Mouse (Mus musculus) kidney, embryonic 16.5 days (tissue): ENCODE data around the gene Cpeb4. TPM values are rescaled to one million over a fixed set of nuclear protein-coding genes. Genes with fewer than 3 reads are reported as not detected.
"Not testable (repeated sequence)": the region's sequence is repeated elsewhere in the genome, so short reads cannot be mapped to it uniquely, and the experiment has no call there.

Experiments used
- ATAC-seq: fragments of 200-750 bp; cut with Nextera tagmentation; 2 replicates; pipeline ENCODE4 v1.8.0; 2017; ENCODE audit warnings: moderate TSS enrichment; ENCODE audit not compliant: low FRiP score, low TSS enrichment
- H3K27ac ChIP-seq: fragments of 300-500 bp; sonication (generic); 2 replicates; pipeline ENCODE4 v1.5.1; 2014; ENCODE audit warnings: low read length
- H3K27me3 ChIP-seq: fragments of 300-500 bp; sonication (generic); 2 replicates; pipeline ENCODE4 v1.6.1; 2014; ENCODE audit warnings: low read length, control low read depth, mixed read lengths; ENCODE audit not compliant: insufficient read depth
- H3K36me3 ChIP-seq: fragments of 300-500 bp; sonication (generic); 2 replicates; pipeline ENCODE4 v1.6.1; 2014; ENCODE audit warnings: low read length, control low read depth, mixed read lengths; ENCODE audit not compliant: insufficient read depth
- H3K4me1 ChIP-seq: fragments of 300-500 bp; sonication (generic); 2 replicates; pipeline ENCODE4 v1.6.1; 2014; ENCODE audit warnings: low read length, control low read depth, mixed read lengths; ENCODE audit not compliant: insufficient read depth
- H3K4me2 ChIP-seq: fragments of 300-500 bp; sonication (generic); replicated peaks from 2 replicates; pipeline ENCODE4 v1.6.1; 2014; ENCODE audit warnings: low read depth, low read length
- H3K4me3 ChIP-seq: fragments of 300-500 bp; sonication (generic); 2 replicates; pipeline ENCODE4 v1.5.1; 2014; ENCODE audit warnings: mild to moderate bottlenecking, low read length
- H3K9ac ChIP-seq: fragments of 300-500 bp; sonication (generic); replicated peaks from 2 replicates; pipeline ENCODE4 v1.6.1; 2014; ENCODE audit warnings: low read length
- H3K9me3 ChIP-seq: fragments of 300-500 bp; sonication (generic); 2 replicates; pipeline ENCODE4 v1.6.1; 2016; ENCODE audit warnings: low read length, control low read depth
- WGBS: fragments of 180-500 bp; shearing (Covaris S2); extraction: QIAGEN DNeasy Blood & Tissue Kit; methylation state at CpG from one replicate; pipeline ENCODE4 v1.1.7; 2014; 5-methylcytosine and 5-hydroxymethylcytosine counted together
- polyA plus RNA-seq: library from polyadenylated mRNA; unstranded; fragments of >200 nt; fragmentation: Nextera tagmentation; extraction: Ambion mirVana; gene quantifications from 2 replicates; pipeline ENCODE4 v1.2.1, GENCODE M21; 2015

Cpeb4 gene
- polyA plus RNA-seq, 1 experiment from 2014 or later = 4.0 TPM

- ATAC-seq = no peak
- Histone ChIP-seq H3K9ac (no peak overlapping the region), H3K27me3 (no peaks in the 10 kb centered on the region), H3K9me3 (no peaks in the 10 kb centered on the region), H3K4me1 (no peaks in the 10 kb centered on the region), H3K27ac (no peak overlapping the region), H3K4me2 (no peak overlapping the region), H3K36me3 (no peaks in the 10 kb centered on the region), H3K4me3 (no peak overlapping the region)
These were observed 88.1 kb downstream of the Cpeb4 start for GRCm38 (mm10) chr11:31960071-31960470.

DNA sequence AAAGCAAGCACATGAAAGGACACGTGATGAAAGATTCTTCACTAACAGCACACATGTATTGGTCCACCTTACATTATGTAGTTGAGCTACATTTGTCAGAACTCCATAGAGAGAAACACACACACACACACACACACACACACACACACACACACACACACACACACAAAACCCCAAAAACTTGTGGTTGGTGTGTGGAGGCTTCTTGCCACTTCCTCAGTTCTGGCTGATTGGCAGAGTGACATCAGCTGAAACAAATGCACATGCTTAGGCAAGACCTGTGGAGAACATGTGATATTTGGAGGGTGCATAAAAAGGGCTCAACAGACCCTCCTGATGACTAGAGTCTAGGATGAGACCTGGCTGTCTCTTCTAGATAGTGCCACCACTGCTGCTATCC, 92.0 kb downstream of the Cpeb4 start:
- no peaks in the 10 kb centered on the region for H3K36me3 ChIP-seq
- H3K4me3 ChIP-seq = no peak overlapping the region
- ATAC-seq = no peak
- 95% methylated on average over 1 of the region's 1 CpGs for WGBS
- H3K4me2 ChIP-seq = no peak overlapping the region
- H3K9me3 ChIP-seq = no peaks in the 10 kb centered on the region
- H3K27ac ChIP-seq = no peak overlapping the region
- no peaks in the 10 kb centered on the region for H3K27me3 ChIP-seq
- no peak overlapping the region for H3K9ac ChIP-seq
- H3K4me1 ChIP-seq = 0 out of 2 replicates have a peak, but pooled peaks cover 6% of the 10 kb centered on the region

DNA sequence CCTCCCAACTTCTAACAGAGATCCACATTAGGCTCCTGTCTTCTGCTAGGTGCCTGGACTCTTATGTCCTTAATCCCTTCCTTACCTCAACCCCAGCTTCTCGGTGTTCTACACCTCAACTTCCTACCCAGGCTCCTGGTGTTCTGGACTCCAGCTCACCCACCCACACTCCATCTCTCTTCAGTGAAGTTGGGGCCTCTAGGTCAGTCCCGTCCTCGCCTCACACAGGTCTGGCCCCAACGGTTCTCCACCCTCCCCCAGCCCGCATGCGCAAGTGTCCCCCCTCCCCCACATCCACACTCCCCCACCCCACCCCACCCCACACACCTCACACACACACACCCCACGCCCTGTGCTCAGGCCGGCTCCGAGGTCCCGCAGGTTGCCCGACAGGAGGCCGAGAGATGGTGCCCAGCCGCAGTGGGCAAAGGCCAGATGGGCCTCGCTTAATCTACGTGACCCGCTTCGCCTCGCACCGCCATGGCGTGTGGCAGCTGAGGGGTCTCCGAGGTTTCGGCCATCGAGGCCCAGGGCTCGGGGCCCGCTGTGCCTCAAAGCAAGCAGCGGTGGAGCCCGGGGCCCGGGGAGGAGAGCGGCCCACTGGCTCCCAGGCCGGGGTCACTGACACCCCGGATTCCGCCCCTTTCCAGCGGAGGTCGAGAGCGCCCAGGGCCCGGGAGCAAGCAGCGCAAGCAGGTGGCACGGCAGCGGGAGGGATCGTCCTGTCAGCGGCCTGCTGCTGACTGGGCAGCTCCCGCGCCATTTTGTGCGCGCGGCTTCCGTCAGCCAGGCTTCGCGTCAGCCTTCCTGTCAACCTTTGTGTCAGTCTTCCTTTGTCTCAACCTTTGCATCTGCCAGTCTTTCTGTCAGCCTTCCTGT, 93.5 kb downstream of the Cpeb4 start, which contains the start of gene 4930524B15Rik:
4930524B15Rik (plus strand) TSS at position 337 of the 879 bp plus-strand sequence.
- H3K4me3 ChIP-seq = peak within 1 kb of the TSS; percentile 35
- H3K27me3 ChIP-seq = no peaks in the 10 kb centered on the region
- no peaks in the 10 kb centered on the region for H3K9me3 ChIP-seq
- peak; percentile 46 for ATAC-seq
- H3K36me3 ChIP-seq = no peaks in the 10 kb centered on the region
- H3K4me1 ChIP-seq = 0 out of 2 replicates have a peak, but pooled peaks cover 6% of the 10 kb centered on the region
- no peak within 1 kb of the TSS for H3K27ac ChIP-seq
- peak within 1 kb of the TSS; percentile 58 for H3K9ac ChIP-seq
- WGBS = 38% methylated on average over 49 of the region's 49 CpGs
- peak within 1 kb of the TSS; percentile 55 for H3K4me2 ChIP-seq

- H3K27ac ChIP-seq = no peak overlapping the region
- peaks cover 1% of the 10 kb centered on the region; the same call in 1 of the 2 replicates for H3K9me3 ChIP-seq
- H3K9ac ChIP-seq = no peak overlapping the region
- 76% methylated on average over 4 of the region's 4 CpGs for WGBS
- H3K4me3 ChIP-seq = no peak overlapping the region
- no peak for ATAC-seq
- H3K27me3 ChIP-seq = no peaks in the 10 kb centered on the region
- H3K4me2 ChIP-seq = no peak overlapping the region
- no peaks in the 10 kb centered on the region for H3K36me3 ChIP-seq
- H3K4me1 ChIP-seq = no peaks in the 10 kb centered on the region
These were observed 102.1 kb downstream of the Cpeb4 start for GRCm38 (mm10) chr11:31974132-31974531.

GRCm38 (mm10) chr11:31974826-31975225, 102.8 kb downstream of the Cpeb4 start:
- no peak for ATAC-seq
- H3K9me3 ChIP-seq = peaks cover 4% of the 10 kb centered on the region; the same call in 1 of the 2 replicates
- no peaks in the 10 kb centered on the region for H3K36me3 ChIP-seq
- no peaks in the 10 kb centered on the region for H3K4me1 ChIP-seq
- H3K27ac ChIP-seq = no peak overlapping the region
- 59% methylated on average over 8 of the region's 8 CpGs for WGBS
- H3K27me3 ChIP-seq = no peaks in the 10 kb centered on the region
- no peak overlapping the region for H3K9ac ChIP-seq
- no peak overlapping the region for H3K4me2 ChIP-seq
- no peak overlapping the region for H3K4me3 ChIP-seq

DNA sequence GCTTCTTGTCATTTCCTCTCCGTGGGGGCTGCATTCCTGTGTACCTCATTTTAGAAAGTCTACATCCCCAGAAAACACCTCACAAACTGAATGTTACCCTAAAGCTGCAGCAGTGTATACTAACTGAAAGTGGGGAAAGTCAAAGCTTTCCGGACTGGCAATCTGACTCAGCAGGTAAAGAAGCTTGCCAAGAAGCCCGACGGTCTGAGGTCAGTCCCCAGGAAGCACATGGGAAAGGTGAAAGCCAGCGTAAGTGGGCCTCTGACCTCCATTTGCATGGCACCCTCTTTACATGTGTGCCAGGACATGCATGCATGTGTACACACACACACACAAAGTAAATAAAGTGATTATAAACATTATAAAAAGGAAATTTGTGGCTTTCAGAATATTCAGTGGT, 103.7 kb downstream of the Cpeb4 start:
- Histone ChIP-seq H3K4me2 (no peak overlapping the region), H3K27ac (no peak overlapping the region), H3K9ac (no peak overlapping the region), H3K9me3 (peaks cover 7% of the 10 kb centered on the region; the same call in 1 of the 2 replicates), H3K36me3 (no peaks in the 10 kb centered on the region), H3K4me3 (no peak overlapping the region), H3K27me3 (no peaks in the 10 kb centered on the region), H3K4me1 (no peaks in the 10 kb centered on the region)
- ATAC-seq = no peak
- WGBS = 83% methylated on average over 5 of the region's 5 CpGs

DNA sequence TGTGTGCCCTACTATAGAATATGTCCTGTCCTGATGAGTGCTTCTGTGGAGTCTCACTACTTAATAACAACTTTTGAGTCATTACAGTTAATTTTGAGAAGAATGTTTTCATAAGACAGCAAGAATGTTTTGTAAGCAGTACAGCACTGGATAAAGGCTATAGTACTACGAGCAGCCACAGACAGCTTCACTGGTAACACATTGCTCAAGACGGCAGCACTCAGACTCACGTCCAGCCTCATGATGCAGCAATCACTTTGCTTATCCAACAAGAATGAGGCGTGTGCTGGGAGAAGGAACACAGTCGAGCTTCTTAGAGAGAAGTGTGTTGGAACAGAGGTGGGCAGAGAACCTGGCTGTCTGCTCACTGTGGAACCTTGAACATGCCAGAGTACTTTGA, 104.1 kb downstream of the Cpeb4 start:
- Histone ChIP-seq H3K4me1 (no peaks in the 10 kb centered on the region), H3K27ac (no peak overlapping the region), H3K9ac (no peak overlapping the region), H3K4me3 (no peak overlapping the region), H3K4me2 (no peak overlapping the region), H3K9me3 (peaks cover 7% of the 10 kb centered on the region; the same call in 1 of the 2 replicates), H3K27me3 (no peaks in the 10 kb centered on the region), H3K36me3 (no peaks in the 10 kb centered on the region)
- no peak for ATAC-seq
- WGBS = 64% methylated on average over 5 of the region's 5 CpGs

GRCm38 (mm10) chr11:31980089-31980488, 108.1 kb downstream of the Cpeb4 start:
- H3K36me3 ChIP-seq, H3K4me2 ChIP-seq, H3K9ac ChIP-seq, ATAC-seq, H3K27ac ChIP-seq, H3K27me3 ChIP-seq, H3K9me3 ChIP-seq, H3K4me1 ChIP-seq, H3K4me3 ChIP-seq: not testable (repeated sequence)
- 95% methylated on average over 5 of the region's 5 CpGs for WGBS

DNA sequence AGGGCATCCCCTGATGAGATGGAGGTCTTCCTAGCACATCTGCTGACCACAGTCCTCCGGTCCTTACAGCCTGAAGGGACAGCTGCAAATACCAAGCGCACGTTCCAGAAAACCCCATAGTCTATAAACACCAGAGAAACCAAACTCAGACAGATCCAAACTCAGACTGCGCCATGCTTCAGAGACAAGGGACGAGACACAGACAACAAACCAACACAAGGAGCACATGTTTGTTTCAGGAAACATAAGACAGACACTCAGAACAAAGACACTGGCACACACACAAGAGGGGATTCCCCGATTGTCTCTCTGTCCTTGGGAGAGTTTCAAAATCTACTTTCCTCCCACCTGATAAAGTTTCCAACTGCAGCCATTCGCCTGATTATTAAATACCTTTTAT, 109.8 kb downstream of the Cpeb4 start:
- H3K9ac ChIP-seq = no peak overlapping the region
- no peaks in the 10 kb centered on the region for H3K36me3 ChIP-seq
- no peaks in the 10 kb centered on the region for H3K4me1 ChIP-seq
- H3K9me3 ChIP-seq = peaks cover 7% of the 10 kb centered on the region; the same call in 1 of the 2 replicates
- H3K27me3 ChIP-seq = no peaks in the 10 kb centered on the region
- H3K4me2 ChIP-seq = no peak overlapping the region
- H3K4me3 ChIP-seq = no peak overlapping the region
- 91% methylated on average over 7 of the region's 7 CpGs for WGBS
- H3K27ac ChIP-seq = no peak overlapping the region
- ATAC-seq = no peak

DNA sequence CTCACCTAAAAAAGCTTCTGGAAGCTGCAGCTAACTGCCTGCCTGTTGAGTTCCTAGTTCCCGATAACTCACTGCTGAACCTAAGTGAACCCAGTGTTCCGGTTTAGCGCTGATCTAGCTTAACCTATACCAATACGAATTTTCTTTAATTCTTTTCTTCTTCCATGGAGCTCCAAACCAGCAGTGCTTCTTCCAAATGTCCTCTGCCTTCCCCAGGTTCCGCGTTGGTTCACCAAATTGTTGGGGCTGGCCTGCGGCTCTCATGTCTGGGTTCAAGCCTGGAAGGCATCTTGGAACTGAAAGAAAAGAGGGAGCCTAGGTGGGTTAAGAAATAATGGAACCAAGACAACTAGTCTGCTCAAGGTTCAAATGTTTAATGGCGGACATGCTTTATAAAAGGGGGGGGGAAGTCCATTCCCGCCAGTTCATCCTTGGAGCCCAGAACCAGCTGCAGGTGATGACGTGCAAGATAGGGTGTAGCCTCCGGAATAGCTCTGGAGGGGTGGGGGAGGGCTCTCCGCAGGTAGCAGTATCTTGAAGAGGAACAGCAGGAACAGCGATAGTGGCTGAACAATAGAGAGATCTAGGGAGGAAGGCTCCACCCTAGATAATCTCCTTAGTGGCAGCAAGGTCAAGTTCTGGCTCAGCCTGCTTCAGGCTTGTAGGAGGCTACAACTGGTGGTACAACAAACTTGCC, 110.4 kb downstream of the Cpeb4 start:
- H3K4me1 ChIP-seq, H3K36me3 ChIP-seq, H3K4me2 ChIP-seq, H3K27ac ChIP-seq, H3K9ac ChIP-seq, ATAC-seq, H3K4me3 ChIP-seq, H3K27me3 ChIP-seq, H3K9me3 ChIP-seq: not testable (repeated sequence)
- 87% methylated on average over 13 of the region's 13 CpGs for WGBS
